Mouse (Mus musculus) left cerebral cortex, postnatal 14 days (tissue): ENCODE results near the gene Mtcl1. TPM values are rescaled to one million over a fixed set of nuclear protein-coding genes. Genes with fewer than 3 reads are reported as not detected.

Source experiments
- DNase-seq, 2 experiments: peaks; one replicate each; pipeline ENCODE4 v3.0.0; 2021 to 2022; ENCODE audit warnings: low spot score in 2 of 2, mixed read lengths in 1 of 2
- intact Hi-C: fragments of 180-260 bp; cut with DNase I; formaldehyde crosslinking; loops from one replicate; pipeline ENCODE4 v1.15.1; 2025
- total RNA-seq, 2 experiments: library from RNA; stranded (reverse); gene quantifications; 2 replicates each; pipeline ENCODE4 v1.2.3; 2021

Mtcl1 gene
- total RNA-seq, 2 experiments from 2014 or later, result 62.7 to 87.2 TPM

DNA sequence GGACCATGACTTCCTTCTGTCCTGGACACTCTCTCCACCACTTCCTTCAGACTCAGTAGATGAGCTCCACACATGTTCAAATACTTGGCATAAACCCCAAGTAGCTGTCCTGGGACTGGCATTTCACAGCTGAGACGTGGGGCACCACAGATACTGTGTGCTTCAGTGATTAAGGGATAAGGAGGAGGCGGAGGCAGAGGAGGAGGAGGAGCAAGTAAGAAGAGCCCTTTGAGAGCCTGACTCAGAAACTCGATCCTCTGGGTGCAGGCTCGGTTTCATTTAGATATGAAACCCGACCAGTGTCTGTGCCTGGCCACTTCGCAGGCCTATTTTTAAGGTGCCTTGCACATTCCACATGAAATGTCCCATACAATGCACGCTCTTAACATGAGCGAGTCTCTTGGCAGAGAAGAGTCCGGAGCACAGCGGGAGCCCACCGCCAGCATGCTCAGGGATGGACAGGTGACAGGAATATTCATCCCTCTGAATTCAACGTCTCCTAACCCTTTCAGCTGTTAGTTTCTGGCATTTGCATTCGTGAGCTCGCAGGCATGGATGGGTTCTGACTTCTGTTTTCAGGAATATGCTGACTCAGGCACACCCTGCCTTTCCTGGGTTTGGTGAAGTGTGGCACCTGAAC is 74.8 kb downstream of the Mtcl1 start:
- intact Hi-C loops, result no loop called here
- no peak for DNase-seq

DNA sequence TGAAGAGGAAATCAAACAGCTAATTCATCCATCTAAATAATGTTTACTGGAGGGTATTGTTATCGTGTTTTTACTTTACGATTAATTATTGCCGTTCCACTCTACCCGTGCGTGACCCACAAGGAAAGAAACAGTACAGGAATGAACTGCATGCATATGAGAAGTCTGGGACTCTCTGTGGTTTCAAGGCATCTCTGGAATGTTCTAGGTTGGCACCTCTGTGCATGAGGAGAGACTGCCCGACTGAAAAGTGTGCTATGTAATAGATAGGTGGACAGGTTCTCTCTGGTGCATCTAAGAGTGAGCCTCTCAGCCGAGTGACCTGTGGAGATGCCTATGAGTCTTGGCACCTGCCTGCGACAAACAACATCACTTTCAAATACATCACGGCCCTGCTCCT is 78.7 kb downstream of the Mtcl1 start:
- intact Hi-C loops, result no loop called here
- DNase-seq, result no peak

DNA sequence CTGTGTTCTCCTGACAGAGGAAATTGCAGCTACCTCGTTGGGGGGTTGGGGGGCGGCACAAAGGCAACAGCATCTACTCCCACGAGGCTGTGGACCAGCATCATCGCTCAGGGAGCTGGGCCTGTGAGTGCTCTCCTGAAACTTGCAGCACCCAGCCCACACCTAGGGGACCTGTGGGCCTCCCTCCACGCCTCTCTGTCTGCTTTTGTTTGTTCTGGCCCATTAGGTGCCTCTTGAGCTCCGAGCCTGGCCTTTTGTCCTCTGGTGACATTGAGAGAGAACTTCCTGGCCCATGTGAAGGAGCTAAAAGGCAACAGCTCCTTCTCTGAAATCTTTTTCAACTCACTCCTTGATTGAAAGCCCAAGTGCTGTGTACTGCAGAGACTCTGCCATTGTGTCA is 79.8 kb downstream of the Mtcl1 start:
- intact Hi-C loops, result no loop called here
- no peak for DNase-seq

DNA sequence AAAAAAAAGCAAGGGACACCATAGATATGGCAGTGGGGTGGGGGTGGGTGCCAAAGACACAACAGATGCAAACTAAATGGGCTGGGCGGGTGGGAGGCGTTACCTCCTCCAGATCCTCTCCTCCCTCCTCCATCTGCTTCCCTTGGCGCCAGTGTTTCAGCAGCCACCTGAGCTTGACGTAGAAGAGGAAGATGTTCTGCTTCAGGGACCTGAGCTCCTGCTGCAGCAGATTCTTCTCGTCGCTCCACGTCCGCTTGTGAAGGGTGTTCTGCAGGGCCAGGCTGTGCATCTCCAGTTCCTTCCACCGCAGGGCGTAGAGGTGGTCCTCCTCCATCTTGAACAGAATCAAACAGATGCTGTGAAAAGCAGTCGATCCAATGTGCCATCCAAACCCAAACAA is 81.4 kb downstream of the Mtcl1 start:
- intact Hi-C loops, result no loop called here
- no peak for DNase-seq

DNA sequence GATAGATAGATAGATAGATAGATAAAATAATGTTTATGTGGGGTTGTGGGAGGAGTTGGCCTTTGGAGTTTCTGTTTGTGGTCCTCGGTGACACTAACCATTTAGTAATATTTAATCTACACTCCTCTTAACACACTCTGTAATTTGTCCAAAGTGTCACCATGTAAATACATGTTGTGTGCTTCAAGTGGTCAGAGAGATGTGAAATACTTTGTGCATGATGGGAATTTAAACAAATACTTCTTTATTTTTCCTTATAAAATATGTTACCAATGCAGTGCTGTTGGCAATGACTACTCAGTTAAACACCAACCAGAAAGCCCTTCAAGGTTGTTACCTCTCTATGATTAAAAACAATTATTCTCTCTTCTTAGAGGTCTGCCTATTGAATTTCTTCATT is 83.9 kb downstream of the Mtcl1 start:
- no peak for DNase-seq
- intact Hi-C loops, result no loop called here

DNA sequence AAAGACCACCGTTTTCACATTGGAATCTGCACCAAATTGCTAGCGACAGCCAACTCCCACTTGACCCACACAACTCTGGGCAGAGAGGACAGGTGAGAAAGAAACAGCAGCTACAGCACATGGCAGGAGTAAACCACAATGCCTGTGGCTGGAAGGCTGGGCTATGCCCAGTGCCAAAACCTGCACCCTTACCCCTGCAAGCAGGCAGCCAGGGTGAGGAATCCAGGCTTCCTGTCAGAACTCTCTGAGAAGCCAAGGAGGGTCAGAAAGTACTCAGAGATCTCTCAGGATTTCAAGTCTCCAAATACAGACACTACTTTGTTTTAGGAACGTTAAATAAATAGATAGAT is 84.3 kb downstream of the Mtcl1 start:
- intact Hi-C loops, result no loop called here
- DNase-seq, result no peak

DNA sequence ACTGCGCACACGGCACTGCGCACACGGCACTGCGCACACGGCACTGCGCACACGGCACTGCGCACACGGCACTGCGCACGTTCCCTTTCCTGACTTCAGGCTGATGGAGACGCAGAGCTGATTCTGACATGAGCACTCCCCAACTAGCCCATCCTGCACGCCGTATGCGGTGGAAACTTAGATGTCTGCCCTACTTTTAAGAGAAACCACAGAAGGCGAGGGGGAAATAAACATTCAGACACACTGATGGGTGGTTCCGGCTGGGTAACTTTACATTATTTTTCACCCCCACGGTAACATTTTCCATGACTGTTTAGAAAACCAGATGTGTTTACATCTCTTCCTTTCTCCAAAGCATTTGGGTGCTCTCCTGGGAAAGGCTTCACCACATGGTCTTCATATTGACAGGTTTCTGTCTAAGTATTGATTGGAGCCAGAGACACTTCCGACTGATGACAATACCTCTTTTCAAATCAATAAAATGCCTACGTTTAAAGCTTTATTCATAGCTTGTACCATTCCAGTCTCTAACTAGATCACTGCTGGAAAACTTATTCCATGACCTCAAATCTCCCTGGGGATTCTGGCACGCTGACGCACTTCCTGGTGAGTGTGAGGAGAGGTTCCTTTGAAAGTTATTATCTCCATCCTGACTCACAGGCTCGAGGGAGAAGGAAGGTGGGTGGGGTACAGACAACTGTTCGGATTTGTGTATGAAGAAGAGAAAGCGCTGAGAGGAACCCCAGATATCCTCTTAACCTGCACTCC is 84.8 kb downstream of the Mtcl1 start:
- intact Hi-C loops, result no loop called here
- DNase-seq, result peak in 1 of 2 experiments; percentile 46

DNA sequence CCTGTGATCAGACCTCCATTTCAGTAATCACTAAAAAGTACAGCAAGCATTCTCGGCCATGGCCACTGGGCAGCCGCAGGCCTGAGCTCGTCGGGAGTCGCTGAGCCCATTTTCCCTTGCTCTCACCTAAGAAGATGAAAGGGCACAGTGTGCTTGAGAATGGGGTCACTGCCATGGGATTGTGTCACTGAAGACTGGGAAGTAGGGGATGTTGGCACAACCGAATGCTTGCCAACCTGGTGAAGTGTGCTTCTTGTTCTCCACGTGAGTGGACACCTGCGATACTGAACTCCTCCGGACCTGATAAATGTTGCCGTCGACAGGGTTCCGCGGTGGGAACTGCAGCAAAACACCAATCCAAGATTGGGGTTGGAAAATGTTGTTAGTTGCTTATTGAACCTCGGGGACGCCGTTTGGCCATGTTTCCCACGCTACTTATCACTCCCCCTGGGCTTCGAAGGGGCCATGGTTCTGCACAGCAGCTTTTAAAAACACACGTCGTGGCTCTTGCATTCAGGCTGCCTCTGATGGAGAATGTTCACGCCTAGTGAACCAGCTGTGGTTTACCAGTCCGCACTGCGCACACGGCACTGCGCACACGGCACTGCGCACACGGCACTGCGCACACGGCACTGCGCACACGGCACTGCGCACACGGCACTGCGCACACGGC is 85.6 kb downstream of the Mtcl1 start:
- intact Hi-C loops, result no loop called here
- DNase-seq, result no peak

DNA sequence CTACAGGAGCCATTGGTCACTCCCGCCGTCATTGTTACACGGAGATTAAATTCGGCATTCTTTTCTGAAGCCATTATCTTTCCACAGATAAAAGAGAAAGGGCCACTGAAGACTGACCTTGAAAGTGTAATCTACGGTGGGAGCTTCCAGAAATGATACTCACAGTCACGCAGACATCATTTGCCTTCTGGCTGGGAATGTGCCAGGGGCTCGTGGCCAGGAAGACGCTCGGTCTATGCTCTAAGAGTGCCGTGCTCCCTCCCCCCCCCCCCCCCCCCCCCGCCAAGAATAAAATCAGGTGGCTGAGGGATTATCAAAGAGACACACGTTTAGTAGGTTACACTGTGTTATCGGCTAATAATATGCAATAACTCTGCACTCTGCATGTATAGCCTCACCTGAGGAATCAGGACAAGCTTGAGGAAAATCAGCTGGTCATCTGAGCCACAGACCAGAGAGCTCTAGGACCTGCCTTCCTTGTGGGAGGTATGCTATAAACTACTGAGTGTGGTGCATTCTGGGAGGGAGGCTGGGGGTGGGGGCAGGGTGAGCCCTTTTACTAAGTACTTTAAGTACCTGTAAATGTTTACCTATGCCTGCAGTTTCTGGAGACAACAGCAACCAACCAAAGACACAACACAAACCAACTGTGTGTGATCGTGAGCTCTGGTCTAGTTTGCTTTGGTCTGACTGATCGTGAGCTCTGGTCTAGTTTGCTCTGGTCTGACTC is 87.1 kb downstream of the Mtcl1 start:
- intact Hi-C loops, result no loop called here
- DNase-seq, result no peak

DNA sequence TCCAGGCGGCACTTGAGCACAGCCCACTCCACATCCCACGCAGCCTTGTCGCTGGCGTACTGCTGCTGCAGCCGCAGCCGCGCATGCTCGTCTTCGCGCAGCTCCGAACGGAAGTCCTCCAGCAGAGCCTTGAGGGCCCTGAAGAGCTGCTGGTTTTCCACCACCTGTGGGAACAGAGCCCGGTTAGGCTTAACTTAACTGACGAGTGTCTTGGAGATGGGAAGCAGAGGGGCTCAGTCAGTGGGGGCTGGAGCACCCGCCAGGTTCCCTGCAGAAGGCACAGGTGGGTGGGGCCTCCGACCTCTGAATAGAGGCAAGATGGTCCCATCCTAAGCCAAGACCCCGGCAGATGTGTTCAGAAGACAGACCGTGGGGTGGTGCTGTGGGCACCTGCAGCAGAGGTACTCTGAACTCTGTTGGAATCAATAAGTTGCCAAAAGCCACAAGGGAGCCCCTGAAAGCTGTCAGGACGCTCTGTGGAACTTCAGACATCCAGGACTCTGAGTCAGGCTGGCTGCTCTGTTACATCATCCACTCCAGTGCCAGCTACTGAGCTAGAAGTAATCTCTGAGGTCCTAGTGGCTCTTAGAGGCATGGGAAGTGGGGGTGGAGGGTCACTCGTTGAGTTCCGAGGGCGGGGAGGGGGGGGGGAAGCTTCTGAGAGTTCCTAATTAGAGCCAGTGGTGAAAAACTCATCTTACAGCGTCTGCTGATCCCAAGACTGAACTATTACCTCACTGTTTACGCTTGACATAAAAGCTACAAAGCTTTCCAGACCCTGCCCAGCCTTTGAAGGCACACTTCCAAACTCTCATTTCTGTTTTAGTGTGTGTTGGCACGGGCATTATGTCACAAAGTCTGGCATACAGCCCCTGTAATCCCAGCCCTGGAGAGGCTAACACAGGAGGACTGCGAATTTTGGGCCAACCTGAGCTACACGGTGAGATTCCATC is 91.2 kb downstream of the Mtcl1 start:
- no peak for DNase-seq
- intact Hi-C loops, result no loop called here

DNA sequence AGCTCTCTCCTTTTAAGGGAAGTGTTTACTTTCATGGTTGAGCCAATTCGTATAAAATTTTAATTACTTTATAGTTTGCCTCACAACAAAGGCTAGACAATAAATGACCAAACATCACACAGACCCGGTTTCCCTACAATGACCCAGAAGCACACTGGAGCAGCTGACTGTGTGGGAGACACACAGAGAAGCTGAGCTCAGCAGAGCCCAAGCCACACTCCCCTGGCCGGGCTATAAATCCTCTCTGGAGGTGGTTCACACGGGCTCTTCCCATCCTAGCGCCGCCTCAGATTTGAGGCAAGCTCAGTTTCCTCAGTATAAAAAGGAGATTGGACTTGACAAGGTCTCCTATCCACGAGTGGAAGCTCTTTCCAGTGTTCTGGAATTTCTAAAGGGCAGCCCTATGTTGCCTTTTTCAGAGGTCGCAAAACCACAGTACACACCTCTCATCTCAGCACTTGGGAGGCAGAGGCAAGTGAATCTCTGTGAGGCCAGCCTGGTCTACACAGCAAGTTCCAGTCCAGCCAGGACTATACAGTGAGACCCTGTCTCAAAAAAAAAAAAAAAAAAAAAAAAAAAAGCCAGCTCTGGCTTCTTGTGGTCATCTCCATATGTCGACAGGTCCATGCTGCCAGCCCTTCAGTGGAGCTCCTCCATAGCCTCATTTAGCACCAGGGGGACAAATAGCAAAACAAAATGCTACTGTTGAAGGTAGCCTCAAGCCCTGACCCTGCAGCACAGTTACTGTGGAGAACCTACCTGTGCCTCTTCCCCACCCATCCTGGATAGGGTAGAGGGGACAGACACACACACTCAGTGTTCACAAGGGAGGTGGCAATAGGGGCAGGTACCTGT is 92.2 kb downstream of the Mtcl1 start:
- intact Hi-C loops, result no loop called here
- DNase-seq, result no peak

DNA sequence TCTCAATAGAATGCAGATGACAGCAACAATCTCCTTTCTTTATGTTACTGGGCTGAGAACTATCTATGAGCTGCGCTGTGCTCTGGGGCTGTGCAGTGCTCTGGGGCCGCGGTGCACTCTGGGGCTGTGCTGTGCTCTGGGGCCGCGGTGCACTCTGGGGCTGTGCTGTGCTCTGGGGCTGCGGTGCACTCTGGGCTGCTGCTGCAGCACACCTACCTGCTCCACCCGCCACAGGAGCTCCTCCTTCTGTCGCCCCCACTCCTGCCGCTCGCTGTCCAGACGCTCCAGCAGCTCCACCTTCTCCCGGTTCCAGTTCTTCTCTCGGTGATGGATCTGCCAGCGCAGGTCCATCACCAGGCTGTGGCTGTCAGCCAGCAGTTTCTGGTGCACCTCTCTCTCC is 95.6 kb downstream of the Mtcl1 start:
- no peak for DNase-seq
- intact Hi-C loops, result loop anchor here (5.0 kb wide), 1 partner anchor 117 kb away; no protein-coding TSS in a partner anchor

DNA sequence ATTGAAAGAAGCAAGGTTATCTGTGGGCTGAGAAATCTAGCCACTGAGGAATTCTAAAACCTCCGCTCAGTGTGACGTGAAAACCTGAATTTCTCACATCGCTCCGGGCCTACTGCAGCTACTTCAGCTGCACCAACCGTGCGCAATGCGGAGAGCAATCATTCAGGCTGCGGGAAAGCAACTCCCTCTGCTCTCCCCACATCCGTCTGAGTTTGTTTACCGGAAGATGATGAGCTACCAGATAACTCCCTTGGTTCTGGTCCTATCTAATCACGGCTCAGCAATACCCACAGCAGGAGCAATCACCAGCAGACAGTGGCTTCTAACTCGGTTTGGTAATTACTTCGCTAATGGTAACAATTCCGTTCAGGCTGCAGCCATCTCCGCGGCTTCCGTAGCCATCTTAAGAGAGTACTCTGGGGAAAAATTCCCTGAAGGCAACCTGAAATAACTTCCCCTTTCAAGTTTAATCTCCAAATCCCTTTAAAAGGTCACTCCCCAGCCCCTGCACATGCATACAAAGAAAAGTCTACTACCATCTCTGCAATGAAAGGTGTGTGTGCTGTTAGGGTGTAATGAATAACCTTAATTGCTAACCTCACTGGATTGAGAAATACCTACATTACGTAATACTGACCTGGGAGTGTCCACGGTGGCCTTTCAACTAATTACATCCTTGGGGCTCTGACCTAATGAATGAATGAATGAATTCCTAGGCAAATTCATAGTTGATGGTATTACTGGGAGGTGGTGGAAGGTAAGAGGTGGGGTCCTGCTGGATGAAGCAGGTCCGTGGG is 96.5 kb downstream of the Mtcl1 start:
- intact Hi-C loops, result loop anchor here (5.0 kb wide), 1 partner anchor 116 kb away; no protein-coding TSS in a partner anchor

DNA sequence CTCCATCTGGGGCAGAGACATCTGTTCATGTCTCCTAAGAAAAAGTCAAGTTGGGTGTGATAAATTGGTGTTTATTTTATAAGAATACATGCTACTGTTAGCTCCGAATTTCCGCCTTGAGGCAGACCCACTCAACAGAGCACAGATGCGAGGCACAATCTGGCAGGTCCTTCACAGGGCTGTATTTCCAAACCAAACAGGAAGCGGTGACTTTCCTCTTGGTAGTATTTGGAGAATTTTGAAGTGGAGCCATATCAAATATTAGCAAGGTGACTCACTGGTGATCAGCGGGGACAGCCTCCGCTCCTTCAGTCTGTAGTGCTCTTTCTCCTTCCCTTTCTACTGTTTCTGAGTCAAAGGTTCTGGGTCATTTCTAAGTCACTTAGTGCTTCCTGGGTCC is 97.3 kb downstream of the Mtcl1 start:
- DNase-seq, result no peak
- intact Hi-C loops, result loop anchor here (5.0 kb wide), 1 partner anchor 115 kb away; no protein-coding TSS in a partner anchor

More for the DNA sequence above, 96.5 kb downstream of the Mtcl1 start:
- DNase-seq, result peak in 1 of 2 experiments; percentile 52

DNA sequence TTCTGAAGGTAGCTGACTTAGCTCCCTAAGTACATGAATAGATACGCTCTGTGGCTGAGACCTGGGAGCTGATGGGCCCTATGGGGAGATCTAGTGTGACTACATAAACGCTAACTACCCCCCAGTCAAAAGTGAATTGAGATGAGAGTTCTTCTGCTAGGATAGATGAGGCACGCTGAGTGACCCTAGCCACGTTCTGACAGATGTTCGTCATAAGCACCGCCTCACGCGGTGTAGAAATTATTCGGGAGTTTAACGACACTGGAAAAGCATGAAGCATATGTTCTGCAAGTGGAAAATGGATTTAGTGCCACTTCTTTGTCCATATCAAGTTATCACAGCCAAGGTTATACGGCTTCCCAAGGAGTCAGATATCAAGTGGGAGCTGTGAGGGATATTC is 98.9 kb downstream of the Mtcl1 start:
- no peak for DNase-seq
- intact Hi-C loops, result loop anchor here (2.0 to 5.0 kb wide), 3 partner anchors 84 to 113 kb away; partner anchors contain the start of gene Mtcl1

DNA sequence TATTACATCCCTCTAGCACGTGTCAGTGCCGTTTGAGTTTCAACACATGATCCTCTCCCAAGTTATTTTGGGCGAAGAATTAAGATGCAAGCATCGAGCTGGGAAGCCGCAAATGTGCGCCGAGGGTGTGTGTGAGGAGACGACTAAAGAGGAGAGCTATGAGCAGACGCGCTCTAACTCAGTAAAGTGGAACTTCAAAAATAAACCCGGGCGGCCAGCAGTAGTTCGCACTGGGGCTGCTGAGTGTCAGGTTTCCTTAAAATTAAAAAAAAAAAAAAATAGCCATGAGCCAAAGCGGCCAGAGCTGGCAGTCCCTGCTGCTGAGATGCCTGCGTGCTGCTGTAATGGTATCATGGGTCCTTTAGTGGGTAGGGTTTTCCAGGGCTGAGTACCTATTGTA is 99.4 kb downstream of the Mtcl1 start:
- intact Hi-C loops, result loop anchor here (2.0 to 5.0 kb wide), 3 partner anchors 83 to 113 kb away; partner anchors contain the start of gene Mtcl1

DNA sequence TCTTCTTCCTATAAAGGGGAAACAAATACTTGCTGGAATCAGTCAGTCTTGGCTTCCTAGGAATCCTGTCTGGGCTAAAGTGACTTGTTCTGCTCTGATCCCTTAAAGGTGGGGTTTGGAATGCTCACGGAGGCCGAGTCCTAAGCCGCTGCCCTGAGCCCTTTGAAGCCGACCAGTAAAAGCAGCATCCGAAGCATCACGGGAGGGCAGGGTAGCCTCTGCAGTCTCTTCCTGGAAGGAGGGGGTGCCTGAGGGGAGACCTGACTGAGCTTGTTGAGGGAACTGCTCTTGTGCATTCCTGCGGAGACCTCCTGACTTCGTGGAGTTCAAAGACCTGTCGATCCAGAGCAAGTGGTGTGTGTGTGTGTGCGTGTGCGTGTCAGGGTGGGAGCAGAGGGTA is 103.2 kb downstream of the Mtcl1 start:
- no peak for DNase-seq
- intact Hi-C loops, result no loop called here

More for the DNA sequence above, 99.4 kb downstream of the Mtcl1 start:
- DNase-seq, result peak; percentile 85 to 87
